Mouse (Mus musculus) adrenal gland, adult 18-20 months (tissue): Measurements from ENCODE around the gene Usp29. TPM values are rescaled to one million over a fixed set of nuclear protein-coding genes. Genes with fewer than 3 reads are reported as not detected.
A peak's percentile ranks its signal among the peaks of the same experiment; 100 is the strongest.
"Not testable (repeated sequence)": the region's sequence is repeated elsewhere in the genome, so short reads cannot be mapped to it uniquely, and the experiment has no call there.

Experiments
- DNase-seq, 2 experiments: peaks; one replicate each; pipeline ENCODE4 v3.0.0; 2021 to 2022; ENCODE audit warnings: low spot score in 2 of 2
- total RNA-seq, 2 experiments: library from RNA; stranded (reverse); gene quantifications; 1 replicate in 1 of 2; 2 replicates in 1 of 2; pipeline ENCODE4 v1.2.3; 2021

Usp29 gene
- total RNA-seq, 2 experiments from 2014 or later: 0.80 to 1.4 TPM

- no peak for DNase-seq
Observed at GRCm38 (mm10) chr7:6868831-6869230, 138.5 kb downstream of the Usp29 start.

DNA sequence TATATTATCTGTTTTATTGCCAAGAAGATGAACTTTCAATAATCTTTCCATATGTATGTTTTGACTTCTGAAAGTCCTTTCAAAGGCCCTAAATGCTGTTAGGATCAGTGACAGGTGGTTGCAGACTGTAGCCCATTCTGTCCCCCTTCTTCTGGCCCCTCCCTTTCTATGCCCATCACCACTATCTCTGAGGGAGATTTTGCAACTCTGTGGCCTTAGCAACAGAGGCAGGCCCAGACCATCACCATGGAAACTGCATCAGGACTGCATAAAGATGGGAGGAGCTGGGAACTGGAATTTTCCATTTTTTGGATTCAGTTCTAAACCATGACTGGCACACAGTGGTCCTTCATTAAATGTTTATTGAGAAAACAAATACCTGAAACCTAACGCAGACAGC, 139.2 kb downstream of the Usp29 start:
- no peak for DNase-seq

DNA sequence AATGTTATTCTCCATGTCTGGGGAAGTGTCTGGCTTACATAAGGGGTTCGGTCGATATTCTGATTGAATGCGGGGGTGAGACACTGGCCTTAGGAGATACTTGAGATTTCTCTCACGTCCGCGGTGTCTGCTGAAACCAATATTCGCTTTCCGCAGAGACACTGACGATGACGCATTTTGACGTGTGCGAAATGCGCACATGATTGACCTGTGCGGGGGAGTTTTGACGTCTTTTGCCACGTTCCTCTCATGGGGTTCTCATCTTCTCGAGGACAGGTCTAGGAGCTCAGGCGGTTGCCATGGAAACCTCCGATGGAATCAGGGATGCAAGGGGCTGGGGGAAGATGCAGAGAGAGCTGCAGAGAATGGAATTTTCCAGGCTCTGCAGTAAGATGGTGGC, 144.1 kb downstream of the Usp29 start:
- DNase-seq: no peak

GRCm38 (mm10) chr7:6878202-6878601, 147.8 kb downstream of the Usp29 start:
- no peak for DNase-seq

DNA sequence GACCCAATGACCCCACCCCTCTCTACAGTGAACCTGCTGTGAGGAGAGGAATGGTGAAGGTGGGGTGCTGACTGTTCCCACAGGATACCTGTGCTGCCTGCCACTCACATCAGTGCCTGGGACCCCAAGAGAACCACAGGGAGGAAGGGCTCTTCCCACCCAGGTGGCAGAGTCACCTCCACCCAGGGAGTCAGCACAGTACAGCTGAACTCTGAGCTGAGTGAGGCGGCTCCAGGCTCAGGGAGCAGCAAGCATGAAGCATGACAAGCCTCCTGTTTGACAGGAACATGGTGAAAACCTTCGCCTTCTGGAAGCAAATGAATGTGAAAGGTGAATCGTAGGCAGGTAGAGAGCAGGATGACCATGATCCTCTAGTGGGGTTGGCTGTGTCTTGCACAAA, 148.5 kb downstream of the Usp29 start:
- DNase-seq: not testable (repeated sequence)

- no peak for DNase-seq
Observed at GRCm38 (mm10) chr7:6879512-6880164, 149.3 kb downstream of the Usp29 start.

- DNase-seq: not testable (repeated sequence)
Observed at GRCm38 (mm10) chr7:6880918-6881317, 150.5 kb downstream of the Usp29 start.

- no peak for DNase-seq
Observed at GRCm38 (mm10) chr7:6881473-6882046, 151.2 kb downstream of the Usp29 start.

DNA sequence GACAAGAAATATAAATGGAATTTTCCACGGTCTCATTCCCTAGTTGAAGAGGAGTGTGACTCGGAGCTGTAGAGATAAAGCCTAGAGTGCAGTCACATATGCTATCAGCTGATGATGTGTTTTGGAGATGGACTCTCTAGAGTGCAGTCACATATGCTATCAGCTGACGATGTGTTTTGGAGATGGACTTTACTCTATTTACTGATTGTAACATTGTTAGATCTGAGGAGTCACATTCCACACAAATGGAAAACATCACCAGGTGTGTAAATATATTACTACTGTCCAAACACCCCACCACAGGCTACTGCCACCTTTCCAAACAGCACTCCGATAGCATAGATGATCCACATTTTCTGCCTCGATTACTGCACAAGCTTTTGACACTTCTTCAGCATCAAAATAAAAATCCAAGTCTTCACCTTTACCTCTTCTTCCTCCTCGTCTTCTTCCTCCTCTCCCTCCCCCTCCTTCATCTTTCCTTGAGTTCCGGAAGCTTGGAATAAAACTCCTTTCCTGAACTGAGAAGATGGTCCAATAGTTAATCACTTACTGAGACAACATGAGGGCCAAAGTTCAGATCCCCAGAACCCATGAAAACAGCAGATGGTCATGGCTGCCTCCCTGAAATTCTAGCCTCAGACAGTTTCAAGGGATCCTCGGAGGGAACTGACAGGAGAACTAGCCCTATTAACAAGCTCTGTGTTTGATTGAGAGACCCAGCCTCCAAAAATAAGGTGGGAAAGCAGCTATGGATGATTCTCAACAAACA, 153.2 kb downstream of the Usp29 start:
- DNase-seq: no peak

DNA sequence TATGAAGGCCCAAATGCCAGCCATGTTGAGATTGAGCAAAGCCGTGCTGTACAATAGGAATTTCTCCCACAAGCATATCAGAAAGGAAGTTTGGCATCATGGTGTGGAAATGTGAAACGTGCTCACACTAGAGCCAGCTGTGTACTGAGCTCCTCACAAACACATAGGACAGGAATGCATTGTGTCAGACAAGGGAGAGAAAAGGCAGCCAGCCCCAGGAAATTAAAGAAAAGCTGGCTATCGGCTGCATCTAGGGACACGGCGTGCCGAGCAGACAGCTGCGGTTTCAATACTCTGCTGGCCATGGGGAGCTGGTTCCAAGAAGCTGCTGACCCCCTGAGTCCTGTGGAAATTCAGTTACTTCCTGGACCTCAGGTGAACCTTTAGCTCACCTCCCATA, 155.0 kb downstream of the Usp29 start:
- DNase-seq: no peak

DNA sequence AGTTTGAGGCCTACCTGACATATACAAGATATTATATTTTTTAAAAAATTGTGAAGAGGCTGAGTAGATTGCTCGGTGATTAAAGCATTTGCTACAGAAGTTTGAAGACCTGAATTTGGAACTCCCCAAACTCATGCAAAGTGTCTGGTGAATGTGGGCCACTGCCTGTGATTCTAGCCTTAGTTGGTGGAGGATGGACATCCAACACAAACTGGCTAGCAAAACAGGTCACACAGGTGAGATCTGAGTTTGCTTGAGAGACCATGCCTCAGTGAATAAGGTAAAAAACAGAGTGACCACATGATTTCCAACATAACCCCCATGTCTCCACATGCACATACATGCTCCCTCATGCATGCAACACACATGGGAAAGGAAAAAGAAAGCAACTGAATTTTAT, 156.5 kb downstream of the Usp29 start:
- DNase-seq: no peak

DNA sequence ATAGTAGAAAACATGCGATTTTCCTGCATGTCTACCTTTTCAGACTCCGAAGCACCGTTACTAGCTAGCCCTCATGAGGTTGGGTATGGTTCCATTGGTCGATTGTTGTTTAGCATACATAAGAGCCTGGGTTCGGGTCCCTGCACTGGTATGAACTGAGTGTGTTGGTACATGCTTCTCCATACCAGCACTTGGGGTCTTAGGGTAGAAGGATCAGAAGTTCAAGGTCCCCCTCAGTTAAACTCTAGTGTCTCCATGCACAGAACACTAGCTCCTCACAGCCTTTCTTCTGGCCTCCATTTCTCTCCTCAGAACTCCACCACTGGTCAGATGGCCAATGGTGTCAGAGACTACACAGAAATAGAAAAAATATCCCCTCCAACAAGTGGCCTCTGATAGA, 159.5 kb downstream of the Usp29 start:
- DNase-seq: no peak

DNA sequence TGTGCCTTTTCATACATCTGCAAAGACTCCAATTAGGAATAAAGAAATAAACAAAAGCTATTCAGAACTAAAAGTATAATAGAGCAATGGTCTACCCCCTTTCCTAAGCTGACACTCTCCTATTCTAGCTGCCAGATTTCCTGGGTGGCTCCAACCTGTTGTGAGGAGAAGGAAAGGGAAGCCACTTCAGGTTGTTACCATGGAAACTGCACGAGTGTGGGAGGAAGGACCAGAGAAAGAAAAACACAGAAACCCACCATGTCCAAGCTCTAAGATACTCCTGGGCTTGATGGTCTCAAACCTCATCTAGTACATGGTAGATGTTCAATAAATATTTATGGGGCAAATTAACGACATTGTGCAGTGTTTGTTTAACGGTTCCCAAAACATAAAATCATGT, 160.8 kb downstream of the Usp29 start:
- no peak for DNase-seq

DNA sequence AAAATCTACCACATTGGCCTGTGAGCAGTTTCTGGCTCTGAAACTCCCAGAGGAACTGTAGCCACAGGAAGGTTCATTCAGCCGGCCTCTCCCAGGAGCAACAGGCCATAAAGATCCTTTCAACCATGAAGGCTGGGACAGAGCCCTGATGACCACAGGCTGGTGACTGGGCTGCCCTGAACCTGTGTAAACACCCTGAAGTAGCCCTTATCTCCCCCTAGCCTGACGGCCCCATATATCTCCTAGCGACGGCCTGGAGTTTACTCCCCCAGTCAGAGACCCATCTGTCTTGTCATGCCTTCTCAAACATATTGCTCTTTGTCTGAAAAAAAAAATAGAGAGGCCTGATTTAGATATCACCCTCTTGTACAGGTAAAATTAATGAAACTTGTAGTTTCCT, 166.6 kb downstream of the Usp29 start:
- not testable (repeated sequence) for DNase-seq

DNA sequence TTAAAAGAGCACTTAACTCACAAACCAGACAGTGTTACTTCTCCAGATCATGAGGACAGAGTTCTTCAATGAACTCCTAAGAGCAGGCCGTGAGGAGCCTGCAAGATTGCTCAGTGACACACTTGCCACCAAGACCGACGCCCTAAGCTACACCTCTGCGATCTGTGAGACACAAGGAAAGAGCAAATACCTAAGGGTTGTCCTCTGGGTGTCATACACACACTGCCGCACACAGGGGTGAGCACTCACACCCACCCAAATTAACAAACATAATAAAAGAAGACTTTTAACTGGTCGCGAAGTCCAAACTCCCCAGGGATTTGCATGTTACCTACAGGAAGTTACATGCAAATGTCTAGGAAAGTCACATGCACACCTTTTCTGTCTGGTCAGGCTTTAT, 170.3 kb downstream of the Usp29 start:
- no peak for DNase-seq

DNA sequence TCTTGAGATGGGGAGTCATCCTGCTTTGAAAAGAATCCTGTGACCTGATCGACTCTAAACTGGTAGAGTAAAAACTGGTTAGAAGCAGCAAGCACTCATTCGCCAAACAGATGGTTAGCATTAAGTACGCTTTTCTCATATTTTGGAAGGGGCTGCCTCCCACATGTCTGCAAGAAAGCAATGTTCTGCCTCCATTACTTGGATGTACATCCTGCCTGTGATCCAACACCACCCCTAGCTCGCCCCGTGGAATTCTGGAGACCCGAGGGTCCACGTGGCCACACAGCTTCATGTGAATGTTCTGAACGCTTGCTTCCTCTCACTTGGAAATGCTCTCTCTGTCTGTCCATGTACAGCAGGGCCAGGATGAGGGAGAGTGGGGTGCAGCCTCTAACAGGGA, 173.1 kb downstream of the Usp29 start:
- DNase-seq: no peak

- no peak for DNase-seq
Observed at GRCm38 (mm10) chr7:6910527-6910926, 180.1 kb downstream of the Usp29 start.

DNA sequence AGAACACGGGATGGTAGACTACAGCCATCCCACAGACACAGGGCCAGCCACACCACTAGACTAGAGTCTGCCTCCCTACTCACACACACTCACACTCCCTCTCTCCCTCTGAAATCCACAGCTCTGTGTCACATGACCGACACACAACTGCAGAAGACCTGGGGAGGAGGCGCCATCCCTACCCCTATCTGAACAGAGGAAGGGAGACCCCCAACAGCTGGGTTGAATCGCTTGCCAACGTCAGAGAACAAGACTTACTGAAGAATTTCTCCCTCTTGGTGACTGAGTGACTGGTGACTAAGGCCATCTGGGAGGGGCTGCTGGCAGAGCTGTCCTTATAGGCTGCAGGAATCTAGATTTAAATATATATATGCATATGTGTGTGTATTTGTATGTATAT, 181.4 kb downstream of the Usp29 start:
- no peak for DNase-seq

- no peak for DNase-seq
Observed at GRCm38 (mm10) chr7:6913439-6914380, 183.3 kb downstream of the Usp29 start.

DNA sequence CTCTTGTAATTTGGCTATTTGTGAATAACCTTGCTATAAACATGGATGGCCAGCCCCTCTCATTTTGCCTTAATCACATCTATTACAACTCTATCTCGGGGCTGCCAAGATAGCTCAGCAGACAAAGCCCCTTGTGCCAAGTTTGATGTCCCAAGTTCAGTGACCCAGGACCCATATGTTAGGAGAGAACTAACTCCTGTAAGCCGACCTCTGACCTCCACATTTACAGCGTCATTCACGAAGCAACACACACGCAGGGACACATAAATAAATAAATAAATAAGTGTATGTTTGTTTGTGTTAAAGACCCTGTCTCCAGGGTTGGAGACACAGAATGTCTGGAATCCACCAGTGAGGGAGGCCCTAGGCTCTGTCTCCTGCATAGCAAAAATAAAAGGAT, 186.7 kb downstream of the Usp29 start:
- DNase-seq: no peak

DNA sequence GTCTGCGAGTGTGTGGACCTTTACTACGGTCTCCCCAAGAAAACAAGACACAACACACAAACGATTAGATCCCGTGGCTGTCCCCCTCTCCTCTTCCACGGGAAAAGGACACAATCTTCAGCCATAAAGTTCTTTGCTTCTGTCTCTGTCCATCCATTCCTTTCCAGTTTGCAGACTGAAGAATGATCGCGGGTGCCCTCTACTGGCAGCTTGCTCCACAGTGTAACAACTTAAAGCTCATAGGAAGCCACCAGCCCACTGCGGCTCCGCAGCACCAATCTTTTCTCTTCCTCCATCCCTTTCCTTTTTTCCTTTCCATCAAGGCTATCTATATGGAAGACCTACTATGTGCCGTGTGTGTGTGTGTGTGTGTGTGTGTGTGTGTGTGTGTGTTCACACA, 187.9 kb downstream of the Usp29 start:
- peak; percentile 68 to 78 for DNase-seq
